Mouse (Mus musculus): Measurements from ENCODE around the gene Pparg. TPM values are rescaled to one million over a fixed set of nuclear protein-coding genes. Genes with fewer than 3 reads are reported as not detected.

Gene Pparg
- total RNA-seq, 2 experiments from 2014 or later = 8.1 to 10.3 TPM

- intact Hi-C loops (cut with DNase I) = no loop called here
- no peak overlapping the region for H3K27ac ChIP-seq
- no peak for DNase-seq (ENCODE audit: extremely low spot score in 1 of 2, low spot score in 2 of 2)
- no peak for TF ChIP-seq CTCF (IDR thresholded peaks at IDR 0.05)
- no peak overlapping the region for H3K4me3 ChIP-seq
Measured at GRCm38 (mm10) chr6:115521923-115522322, 161.2 kb downstream of the Pparg start.

GRCm38 (mm10) chr6:115522691-115523146 is 162.0 kb downstream of the Pparg start:
- no peak overlapping the region for H3K27ac ChIP-seq
- no peak for TF ChIP-seq CTCF (IDR thresholded peaks at IDR 0.05)
- intact Hi-C loops (cut with DNase I) = no loop called here

GRCm38 (mm10) chr6:115523201-115523600 is 162.4 kb downstream of the Pparg start:
- Histone ChIP-seq H3K4me3 (no peak overlapping the region), H3K27ac (no peak overlapping the region; the same call in 1 of the 2 replicates)
- intact Hi-C loops (cut with DNase I) = no loop called here
- DNase-seq (ENCODE audit: extremely low spot score in 1 of 2, low spot score in 2 of 2) = peak in 1 of 2 experiments; percentile 41
- TF ChIP-seq CTCF (IDR thresholded peaks at IDR 0.05) = no peak

More at GRCm38 (mm10) chr6:115522691-115523146, 162.0 kb downstream of the Pparg start:
- DNase-seq (ENCODE audit: extremely low spot score in 1 of 2, low spot score in 2 of 2) = no peak
- no peak overlapping the region for H3K4me3 ChIP-seq

- DNase-seq (ENCODE audit: extremely low spot score in 1 of 2, low spot score in 2 of 2) = no peak
- no peak for TF ChIP-seq CTCF (IDR thresholded peaks at IDR 0.05)
- intact Hi-C loops (cut with DNase I) = no loop called here
- H3K4me3 ChIP-seq = no peak overlapping the region
- H3K27ac ChIP-seq = no peak overlapping the region
Measured at GRCm38 (mm10) chr6:115524449-115524990, 163.8 kb downstream of the Pparg start.

- Histone ChIP-seq H3K27ac (no peak overlapping the region), H3K4me3 (no peak overlapping the region)
- no peak for TF ChIP-seq CTCF (IDR thresholded peaks at IDR 0.05)
- no peak for DNase-seq (ENCODE audit: extremely low spot score in 1 of 2, low spot score in 2 of 2)
- intact Hi-C loops (cut with DNase I) = no loop called here
Measured at GRCm38 (mm10) chr6:115527418-115527817, 166.7 kb downstream of the Pparg start.

GRCm38 (mm10) chr6:115528372-115528771 is 167.6 kb downstream of the Pparg start:
- H3K4me3 ChIP-seq = no peak overlapping the region
- no peak for DNase-seq (ENCODE audit: extremely low spot score in 1 of 2, low spot score in 2 of 2)
- H3K27ac ChIP-seq = no peak overlapping the region
- intact Hi-C loops (cut with DNase I) = no loop called here
- TF ChIP-seq CTCF (IDR thresholded peaks at IDR 0.05) = no peak

GRCm38 (mm10) chr6:115534617-115535016 is 173.9 kb downstream of the Pparg start:
- no peak for DNase-seq (ENCODE audit: extremely low spot score in 1 of 2, low spot score in 2 of 2)

GRCm38 (mm10) chr6:115536169-115536568 is 175.4 kb downstream of the Pparg start:
- no peak for DNase-seq (ENCODE audit: extremely low spot score in 1 of 2, low spot score in 2 of 2)
- intact Hi-C loops (cut with DNase I) = loop anchor here (5.0 kb wide), 2 partner anchors 174 to 269 kb away; partner anchors contain the start of gene Pparg
- no peak overlapping the region for H3K4me3 ChIP-seq
- TF ChIP-seq CTCF (IDR thresholded peaks at IDR 0.05) = no peak
- H3K27ac ChIP-seq = no peak overlapping the region

More at GRCm38 (mm10) chr6:115534617-115535016, 173.9 kb downstream of the Pparg start:
- no peak overlapping the region for H3K27ac ChIP-seq
- no peak for TF ChIP-seq CTCF (IDR thresholded peaks at IDR 0.05)
- intact Hi-C loops (cut with DNase I) = loop anchor here (5.0 kb wide), 2 partner anchors 172 to 267 kb away; partner anchors contain the start of gene Pparg
- no peak overlapping the region for H3K4me3 ChIP-seq

GRCm38 (mm10) chr6:115538645-115539429 is 178.1 kb downstream of the Pparg start:
- DNase-seq (ENCODE audit: extremely low spot score in 1 of 2, low spot score in 2 of 2) = peak; percentile 74 to 86
- TF ChIP-seq CTCF (IDR thresholded peaks at IDR 0.05) = peak; percentile 96
- Histone ChIP-seq H3K27ac (no peak overlapping the region), H3K4me3 (peak overlapping the region; percentile 28; the same call in 1 of the 2 replicates)
- intact Hi-C loops (cut with DNase I) = loop anchor here (1.0 to 5.0 kb wide), 4 partner anchors 177 to 490 kb away; partner anchors contain the start of genes Gm17482 and Pparg

Other genes with a start within 250 kb of the Pparg start
- 100 to 1,000 TPM; 445 to 453 TPM for gene Syn2, start 226.0 kb upstream of the Pparg start, total RNA-seq (2021)
- not detected for gene Gm17482, start 133.6 kb upstream of the Pparg start, total RNA-seq (2021)
- 10 to 100 TPM; 13.7 to 18.9 TPM for gene Timp4, start 108.7 kb upstream of the Pparg start, total RNA-seq (2021)
- 10 to 100 TPM; 22.2 to 25.7 TPM for gene Tsen2, start 183.7 kb downstream of the Pparg start, total RNA-seq (2021)
- gene Mkrn2os, start 231.6 kb downstream of the Pparg start, total RNA-seq (2021) = not detected
- gene Mkrn2, start 241.0 kb downstream of the Pparg start, total RNA-seq (2021) = 10 to 100 TPM; 28.5 to 38.3 TPM